Mouse (Mus musculus): Measurements from ENCODE around the gene Ube2l6. TPM values are rescaled to one million over a fixed set of nuclear protein-coding genes. Genes with fewer than 3 reads are reported as not detected.

Ube2l6 gene
- polyA plus RNA-seq, 1 experiment from 2014 or later, result 114 TPM

GRCm38 (mm10) chr2:84772454-84772853 lies 26.2 kb upstream of the Ube2l6 start:
- Histone ChIP-seq H3K27ac (replicated peaks) (no peak overlapping the region), H3K9ac (no peak overlapping the region), H3K4me2 (no peak overlapping the region), H3K4me3 (no peak overlapping the region), H3K36me3 (peaks cover 5% of the 10 kb centered on the region), H3K9me3 (no peaks in the 10 kb centered on the region), H3K4me1 (peaks cover 10% of the 10 kb centered on the region), H3K27me3 (replicated peaks) (peaks cover 10% of the 10 kb centered on the region; the same call in 1 of the 2 replicates)
- 82% methylated on average over 4 of the region's 4 CpGs for WGBS
- no peak for ATAC-seq (ENCODE audit: extremely low read depth, insufficient number of reproducible peaks, low FRiP score, low TSS enrichment)

GRCm38 (mm10) chr2:84773195-84773594 lies 25.4 kb upstream of the Ube2l6 start:
- no peak for ATAC-seq (ENCODE audit: extremely low read depth, insufficient number of reproducible peaks, low FRiP score, low TSS enrichment)
- Histone ChIP-seq H3K4me2 (peak overlapping the region; percentile 70; the same call in 1 of the 2 replicates), H3K27me3 (replicated peaks) (peaks cover 10% of the 10 kb centered on the region; the same call in 1 of the 2 replicates), H3K4me1 (peaks cover 10% of the 10 kb centered on the region), H3K9ac (no peak overlapping the region), H3K27ac (replicated peaks) (no peak overlapping the region), H3K36me3 (peaks cover 5% of the 10 kb centered on the region), H3K9me3 (no peaks in the 10 kb centered on the region), H3K4me3 (no peak overlapping the region)
- 76% methylated on average over 5 of the region's 5 CpGs for WGBS

GRCm38 (mm10) chr2:84774751-84775150 lies 23.9 kb upstream of the Ube2l6 start:
- H3K4me1 ChIP-seq, result peaks cover 14% of the 10 kb centered on the region
- peak overlapping the region; percentile 80 for H3K9ac ChIP-seq

GRCm38 (mm10) chr2:84775241-84775640 lies 23.4 kb upstream of the Ube2l6 start, which contains the start of gene Serping1:
TSS of gene Serping1 (minus strand) at chr2:84775444.
- H3K9me3 ChIP-seq, result no peaks in the 10 kb centered on the region
- WGBS, result 63% methylated on average over 9 of the region's 9 CpGs
- peak within 1 kb of the TSS; percentile 38 for H3K4me3 ChIP-seq
- H3K27ac ChIP-seq (replicated peaks), result peak within 1 kb of the TSS; percentile 30
- no peaks in the 10 kb centered on the region for H3K36me3 ChIP-seq
- H3K9ac ChIP-seq, result peak within 1 kb of the TSS; percentile 80
- peaks cover 14% of the 10 kb centered on the region for H3K4me1 ChIP-seq
- peak within 1 kb of the TSS; percentile 70 for H3K4me2 ChIP-seq
- no peak for ATAC-seq (ENCODE audit: extremely low read depth, insufficient number of reproducible peaks, low FRiP score, low TSS enrichment)
- H3K27me3 ChIP-seq (replicated peaks), result peaks cover 5% of the 10 kb centered on the region; the same call in 1 of the 2 replicates

More at GRCm38 (mm10) chr2:84774751-84775150, 23.9 kb upstream of the Ube2l6 start:
- Histone ChIP-seq H3K4me3 (peak overlapping the region; percentile 38), H3K27ac (replicated peaks) (peak overlapping the region; percentile 30), H3K4me2 (peak overlapping the region; percentile 70), H3K36me3 (no peaks in the 10 kb centered on the region), H3K27me3 (replicated peaks) (peaks cover 5% of the 10 kb centered on the region; the same call in 1 of the 2 replicates), H3K9me3 (no peaks in the 10 kb centered on the region)
- 3% methylated on average over 14 of the region's 15 CpGs for WGBS
- ATAC-seq (ENCODE audit: extremely low read depth, insufficient number of reproducible peaks, low FRiP score, low TSS enrichment), result peak; percentile 67; the same call in 1 of the 2 replicates

- Histone ChIP-seq H3K4me2 (no peak overlapping the region), H3K4me1 (peaks cover 14% of the 10 kb centered on the region), H3K27me3 (replicated peaks) (peaks cover 5% of the 10 kb centered on the region; the same call in 1 of the 2 replicates), H3K27ac (replicated peaks) (no peak overlapping the region), H3K9me3 (no peaks in the 10 kb centered on the region), H3K36me3 (no peaks in the 10 kb centered on the region), H3K4me3 (no peak overlapping the region), H3K9ac (no peak overlapping the region)
- 78% methylated on average over 6 of the region's 6 CpGs for WGBS
- no peak for ATAC-seq (ENCODE audit: extremely low read depth, insufficient number of reproducible peaks, low FRiP score, low TSS enrichment)
Measured at GRCm38 (mm10) chr2:84775665-84776064, 23.0 kb upstream of the Ube2l6 start.

GRCm38 (mm10) chr2:84777706-84778105 lies 20.9 kb upstream of the Ube2l6 start:
- 50% methylated on average over 3 of the region's 3 CpGs for WGBS
- ATAC-seq (ENCODE audit: extremely low read depth, insufficient number of reproducible peaks, low FRiP score, low TSS enrichment), result no peak
- Histone ChIP-seq H3K27ac (replicated peaks) (no peak overlapping the region), H3K9me3 (no peaks in the 10 kb centered on the region), H3K9ac (no peak overlapping the region), H3K27me3 (replicated peaks) (peaks cover 5% of the 10 kb centered on the region; the same call in 1 of the 2 replicates), H3K4me1 (peaks cover 14% of the 10 kb centered on the region), H3K4me3 (no peak overlapping the region), H3K36me3 (no peaks in the 10 kb centered on the region), H3K4me2 (no peak overlapping the region)

- Histone ChIP-seq H3K4me2 (no peak overlapping the region), H3K36me3 (no peaks in the 10 kb centered on the region), H3K4me3 (no peak overlapping the region), H3K9ac (no peak overlapping the region), H3K4me1 (peaks cover 28% of the 10 kb centered on the region), H3K9me3 (no peaks in the 10 kb centered on the region), H3K27me3 (replicated peaks) (no peaks in the 10 kb centered on the region), H3K27ac (replicated peaks) (no peak overlapping the region)
- 57% methylated on average over 6 of the region's 6 CpGs for WGBS
- ATAC-seq (ENCODE audit: extremely low read depth, insufficient number of reproducible peaks, low FRiP score, low TSS enrichment), result no peak
Measured at GRCm38 (mm10) chr2:84779210-84779609, 19.4 kb upstream of the Ube2l6 start.

- Histone ChIP-seq H3K36me3 (no peaks in the 10 kb centered on the region), H3K4me3 (no peak overlapping the region), H3K4me1 (peaks cover 35% of the 10 kb centered on the region), H3K27ac (replicated peaks) (peak overlapping the region; percentile 69), H3K9me3 (no peaks in the 10 kb centered on the region), H3K4me2 (no peak overlapping the region), H3K9ac (no peak overlapping the region), H3K27me3 (replicated peaks) (no peaks in the 10 kb centered on the region)
- no peak for ATAC-seq (ENCODE audit: extremely low read depth, insufficient number of reproducible peaks, low FRiP score, low TSS enrichment)
- 53% methylated on average over 1 of the region's 1 CpGs for WGBS
Measured at GRCm38 (mm10) chr2:84783315-84783714, 15.3 kb upstream of the Ube2l6 start.

- Histone ChIP-seq H3K9me3 (no peaks in the 10 kb centered on the region), H3K4me1 (peaks cover 36% of the 10 kb centered on the region), H3K9ac (no peak overlapping the region), H3K4me3 (no peak overlapping the region), H3K36me3 (no peaks in the 10 kb centered on the region), H3K27ac (replicated peaks) (peak overlapping the region; percentile 69), H3K27me3 (replicated peaks) (no peaks in the 10 kb centered on the region), H3K4me2 (no peak overlapping the region)
- 33% methylated on average over 3 of the region's 3 CpGs for WGBS
- ATAC-seq (ENCODE audit: extremely low read depth, insufficient number of reproducible peaks, low FRiP score, low TSS enrichment), result no peak
Measured at GRCm38 (mm10) chr2:84783840-84784566, 14.6 kb upstream of the Ube2l6 start.

GRCm38 (mm10) chr2:84788316-84788715 lies 10.3 kb upstream of the Ube2l6 start:
- no peak for ATAC-seq (ENCODE audit: extremely low read depth, insufficient number of reproducible peaks, low FRiP score, low TSS enrichment)
- 55% methylated on average over 3 of the region's 3 CpGs for WGBS

GRCm38 (mm10) chr2:84790418-84790817 lies 8.2 kb upstream of the Ube2l6 start:
- H3K27ac ChIP-seq (replicated peaks), result no peak overlapping the region

More at GRCm38 (mm10) chr2:84788316-84788715, 10.3 kb upstream of the Ube2l6 start:
- Histone ChIP-seq H3K9ac (no peak overlapping the region), H3K27me3 (replicated peaks) (no peaks in the 10 kb centered on the region), H3K4me2 (no peak overlapping the region), H3K27ac (replicated peaks) (no peak overlapping the region), H3K4me1 (peaks cover 43% of the 10 kb centered on the region), H3K9me3 (no peaks in the 10 kb centered on the region), H3K36me3 (no peaks in the 10 kb centered on the region), H3K4me3 (no peak overlapping the region)

More at GRCm38 (mm10) chr2:84790418-84790817, 8.2 kb upstream of the Ube2l6 start:
- H3K4me2 ChIP-seq, result peak overlapping the region; percentile 12; the same call in 1 of the 2 replicates
- H3K9me3 ChIP-seq, result peaks cover 14% of the 10 kb centered on the region; the same call in 1 of the 2 replicates
- peak overlapping the region; percentile 19; the same call in 1 of the 2 replicates for H3K9ac ChIP-seq
- H3K4me1 ChIP-seq, result peaks cover 22% of the 10 kb centered on the region
- no peak overlapping the region for H3K4me3 ChIP-seq
- H3K27me3 ChIP-seq (replicated peaks), result no peaks in the 10 kb centered on the region
- H3K36me3 ChIP-seq, result no peaks in the 10 kb centered on the region
- no peak for ATAC-seq (ENCODE audit: extremely low read depth, insufficient number of reproducible peaks, low FRiP score, low TSS enrichment)
- 46% methylated on average over 9 of the region's 9 CpGs for WGBS
